Mouse (Mus musculus) heart, postnatal 25 days (tissue): ENCODE measurements at regions not wholly inside any gene's neighbourhood (a gene's known extent, or its start where the extent isn't known, plus 50 kb on each side); places are given as distances from the start of the nearest gene placed in this dataset.
"Not testable (repeated sequence)": the region's sequence is repeated elsewhere in the genome, so short reads cannot be mapped to it uniquely, and the experiment has no call there.

Source experiments
- DNase-seq: peaks from one replicate; pipeline ENCODE4 v3.0.0; 2022; ENCODE audit warnings: low spot score
- intact Hi-C: fragments of 180-260 bp; cut with DNase I; formaldehyde crosslinking; loops from one replicate; pipeline ENCODE4 v1.15.1; 2025

GRCm38 (mm10) chr13:74969244-74969643, 120.4 kb upstream of the Pcsk1 start:
- no peak for DNase-seq
- intact Hi-C loops, result no loop called here

- DNase-seq, result no peak
Observed at GRCm38 (mm10) chr13:74955876-74956275, 133.8 kb upstream of the Pcsk1 start.

GRCm38 (mm10) chr13:74913655-74914054, 105.0 kb upstream of the Cast start:
- DNase-seq, intact Hi-C loops: not testable (repeated sequence)

More at GRCm38 (mm10) chr13:74955876-74956275, 133.8 kb upstream of the Pcsk1 start:
- intact Hi-C loops, result no loop called here

DNA sequence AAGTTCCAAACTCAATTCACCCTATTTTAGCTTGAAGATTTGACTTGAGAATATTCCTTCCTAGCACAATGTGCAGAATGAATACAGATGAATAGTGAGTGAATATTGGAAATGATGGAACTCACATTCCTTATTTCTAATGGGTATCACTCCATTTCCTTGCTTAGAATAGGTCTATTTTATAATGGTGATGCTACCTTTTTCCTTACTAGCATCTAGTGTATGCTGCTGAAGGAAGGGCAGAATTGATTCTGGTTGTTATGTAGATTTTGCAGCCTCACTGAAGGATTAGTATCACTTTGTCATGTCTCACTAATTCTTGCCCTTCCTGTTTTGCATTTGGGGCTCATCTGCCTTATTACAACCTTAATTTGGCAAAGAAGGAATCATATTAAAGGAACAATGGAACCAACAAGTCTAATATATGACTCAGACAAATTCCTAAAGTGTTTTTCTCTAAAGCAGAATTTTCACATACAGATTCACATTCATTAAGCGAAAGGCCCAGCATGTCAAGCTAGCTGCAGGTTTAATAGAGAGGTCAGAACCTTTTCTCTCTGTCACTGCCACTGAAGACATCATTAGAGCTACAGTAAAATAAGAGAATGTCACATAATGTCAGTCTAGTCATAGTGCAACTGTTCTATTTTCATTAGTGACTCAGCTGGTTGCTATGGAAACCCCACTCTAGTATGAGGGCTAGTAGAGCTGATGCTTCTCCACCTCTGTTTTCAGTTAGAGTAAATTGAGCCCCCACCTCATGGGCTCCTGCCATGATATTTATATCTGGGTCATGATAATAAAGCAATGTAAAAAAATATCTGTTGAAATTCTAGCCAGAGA, 94.8 kb upstream of the Cast start:
- DNase-seq, result no peak
- intact Hi-C loops, result no loop called here

- no peak for DNase-seq
- intact Hi-C loops, result no loop called here
Observed at GRCm38 (mm10) chr13:74889859-74890469, 81.4 kb upstream of the Cast start.

DNA sequence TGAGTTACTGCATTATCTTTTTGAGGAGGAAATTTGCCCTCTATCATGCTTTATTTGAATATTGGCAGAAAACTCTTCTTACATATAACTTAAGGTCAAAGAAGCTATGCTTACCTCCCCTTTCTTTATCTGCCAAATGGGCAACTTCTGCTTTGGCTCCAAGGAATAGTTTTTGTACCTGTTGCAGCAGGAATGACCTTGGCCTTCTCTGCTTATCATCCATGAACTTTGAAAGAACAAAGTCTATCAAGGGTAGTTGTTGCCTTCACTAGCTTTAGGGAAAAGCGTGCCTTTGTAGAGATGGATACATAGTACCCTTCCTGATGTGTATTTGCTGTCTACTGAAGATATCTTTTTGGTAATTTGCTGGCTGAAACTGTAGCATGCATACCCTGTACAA, 59.1 kb upstream of the Cast start:
- intact Hi-C loops, result no loop called here
- no peak for DNase-seq

DNA sequence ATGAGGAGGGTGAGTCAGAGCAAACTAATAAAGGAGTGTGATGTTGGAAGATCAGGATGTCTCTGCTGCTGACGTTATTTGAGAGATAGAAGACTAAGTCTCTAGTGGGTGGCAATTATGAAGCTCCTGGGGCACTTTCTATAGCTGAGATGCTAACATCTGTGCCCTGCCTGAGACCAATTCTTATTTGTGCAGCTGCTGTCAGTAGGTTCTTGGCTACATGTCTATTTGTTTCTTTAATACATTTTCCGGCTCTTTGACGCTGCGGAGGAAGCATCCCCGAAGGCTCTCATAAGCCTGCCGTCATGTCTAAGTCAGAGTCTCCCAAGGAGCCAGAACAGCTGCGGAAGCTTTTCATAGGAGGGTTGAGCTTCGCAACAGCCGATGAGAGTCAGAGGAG, 55.4 kb upstream of the Cast start:
- intact Hi-C loops, result loop anchor here (2.0 to 5.0 kb wide), 2 partner anchors 338 to 935 kb away; no protein-coding TSS in a partner anchor
- no peak for DNase-seq

GRCm38 (mm10) chr13:74861373-74861970, 52.9 kb upstream of the Cast start:
- no peak for DNase-seq
- intact Hi-C loops, result loop anchor here (5.0 kb wide), 1 partner anchor 341 kb away; no protein-coding TSS in a partner anchor
